Mouse (Mus musculus) heart, adult 8-10 months (tissue): Measurements from ENCODE around the gene Ank3. TPM values are rescaled to one million over a fixed set of nuclear protein-coding genes. Genes with fewer than 3 reads are reported as not detected.
"Not testable (repeated sequence)": the region's sequence is repeated elsewhere in the genome, so short reads cannot be mapped to it uniquely, and the experiment has no call there.

Source experiments
- DNase-seq: peaks from one replicate; pipeline ENCODE4 v3.0.0; 2022; ENCODE audit warnings: low spot score
- total RNA-seq, 4 experiments: library from RNA; stranded (reverse); gene quantifications; 2 replicates each; pipeline ENCODE4 v1.2.4; 2022

Ank3 gene
- total RNA-seq, 4 experiments from 2014 or later = 72.9 to 84.4 (median 74.9) TPM

- no peak for DNase-seq
Measured at GRCm38 (mm10) chr10:69892162-69892561, 493.6 kb downstream of the Ank3 start.

GRCm38 (mm10) chr10:69895606-69896005, 497.0 kb downstream of the Ank3 start:
- DNase-seq = no peak

GRCm38 (mm10) chr10:69897927-69898326, 499.4 kb downstream of the Ank3 start:
- DNase-seq = no peak

GRCm38 (mm10) chr10:69898821-69899220, 500.2 kb downstream of the Ank3 start:
- DNase-seq = no peak

GRCm38 (mm10) chr10:69899788-69900187, 501.2 kb downstream of the Ank3 start:
- DNase-seq = no peak

- no peak for DNase-seq
Measured at GRCm38 (mm10) chr10:69902024-69902423, 503.5 kb downstream of the Ank3 start.

GRCm38 (mm10) chr10:69904321-69904720, 505.7 kb downstream of the Ank3 start:
- no peak for DNase-seq

- no peak for DNase-seq
Measured at GRCm38 (mm10) chr10:69907795-69908764, 509.5 kb downstream of the Ank3 start.

- no peak for DNase-seq
Measured at GRCm38 (mm10) chr10:69909856-69910255, 511.3 kb downstream of the Ank3 start.

- DNase-seq = not testable (repeated sequence)
Measured at GRCm38 (mm10) chr10:69910304-69910703, 511.7 kb downstream of the Ank3 start.

- DNase-seq = not testable (repeated sequence)
Measured at GRCm38 (mm10) chr10:69910726-69911125, 512.2 kb downstream of the Ank3 start.

GRCm38 (mm10) chr10:69915566-69915965, 517.0 kb downstream of the Ank3 start:
- DNase-seq = no peak

GRCm38 (mm10) chr10:69916205-69916604, 517.6 kb downstream of the Ank3 start:
- no peak for DNase-seq

GRCm38 (mm10) chr10:69916689-69917435, 518.3 kb downstream of the Ank3 start:
- DNase-seq = peak; percentile 49

GRCm38 (mm10) chr10:69917711-69918110, 519.1 kb downstream of the Ank3 start:
- DNase-seq = no peak

- no peak for DNase-seq
Measured at GRCm38 (mm10) chr10:69918461-69919151, 520.0 kb downstream of the Ank3 start.

GRCm38 (mm10) chr10:69919152-69919492, 520.5 kb downstream of the Ank3 start:
- DNase-seq = no peak

GRCm38 (mm10) chr10:69919746-69920145, 521.2 kb downstream of the Ank3 start:
- no peak for DNase-seq

GRCm38 (mm10) chr10:69922076-69922475, 523.5 kb downstream of the Ank3 start:
- DNase-seq = no peak

- no peak for DNase-seq
Measured at GRCm38 (mm10) chr10:69923801-69924200, 525.2 kb downstream of the Ank3 start.

GRCm38 (mm10) chr10:69924321-69924720, 525.7 kb downstream of the Ank3 start:
- peak; percentile 48 for DNase-seq

GRCm38 (mm10) chr10:69924845-69925244, 526.3 kb downstream of the Ank3 start:
- no peak for DNase-seq
